Mouse (Mus musculus): ENCODE data around the gene Lancl3.

Gene Lancl3

DNA sequence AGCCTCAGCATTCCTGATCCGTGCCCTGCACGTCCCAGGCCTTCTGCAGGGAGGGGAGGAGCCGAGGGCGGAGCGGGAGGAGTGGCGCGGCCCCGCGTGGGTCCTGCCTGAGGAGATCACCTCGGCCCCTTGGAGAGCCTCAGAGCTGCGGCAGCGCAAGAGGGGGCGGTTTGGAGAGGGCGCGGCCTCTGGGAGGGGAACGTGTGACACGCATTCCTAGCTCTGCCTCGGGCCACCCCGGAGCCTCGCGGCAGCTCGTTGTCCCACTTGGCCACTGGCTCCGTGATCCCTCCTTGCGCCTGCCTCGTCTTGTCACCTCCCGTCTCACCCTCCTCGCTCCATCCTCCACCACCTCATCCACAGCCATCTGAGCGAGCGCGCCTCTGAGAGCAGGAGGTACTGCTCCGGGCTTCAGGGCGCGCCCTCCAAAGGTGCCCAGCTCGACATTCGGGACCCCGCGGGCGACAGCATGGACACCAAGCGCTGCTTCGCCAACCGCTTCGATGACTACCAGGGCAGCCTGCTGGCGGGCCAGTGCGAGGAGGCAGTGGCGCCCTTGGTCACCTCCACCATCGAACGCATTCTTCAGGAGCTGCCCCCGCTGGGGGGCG is at the start of gene Lancl3:
Lancl3 (plus strand) TSS at position 142 of the 611 bp plus-strand sequence.
- DNase-seq (ENCODE audit: low spot score in 2 of 2), result peak; percentile 12 to 62

DNA sequence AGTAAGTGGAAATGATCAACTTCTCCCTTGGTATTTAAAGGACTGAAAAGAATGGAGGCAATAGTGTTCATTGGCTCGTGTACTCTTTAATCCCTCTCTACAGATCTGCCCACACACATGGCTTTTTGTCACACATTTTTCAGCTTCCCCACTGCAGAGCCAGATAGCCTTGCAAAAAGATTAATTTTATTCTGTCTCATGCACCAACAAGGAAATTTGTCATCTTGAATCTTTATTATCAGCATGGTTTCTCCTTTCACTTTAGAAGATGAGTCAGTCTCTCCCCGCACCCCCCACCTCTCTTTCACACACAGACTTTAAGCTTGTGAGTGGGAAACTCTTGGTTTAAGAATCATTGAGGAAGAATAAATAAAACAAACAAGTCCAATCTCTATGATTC is 20.7 kb upstream of the Lancl3 start:
- no peak for DNase-seq (ENCODE audit: low spot score in 2 of 2)

DNA sequence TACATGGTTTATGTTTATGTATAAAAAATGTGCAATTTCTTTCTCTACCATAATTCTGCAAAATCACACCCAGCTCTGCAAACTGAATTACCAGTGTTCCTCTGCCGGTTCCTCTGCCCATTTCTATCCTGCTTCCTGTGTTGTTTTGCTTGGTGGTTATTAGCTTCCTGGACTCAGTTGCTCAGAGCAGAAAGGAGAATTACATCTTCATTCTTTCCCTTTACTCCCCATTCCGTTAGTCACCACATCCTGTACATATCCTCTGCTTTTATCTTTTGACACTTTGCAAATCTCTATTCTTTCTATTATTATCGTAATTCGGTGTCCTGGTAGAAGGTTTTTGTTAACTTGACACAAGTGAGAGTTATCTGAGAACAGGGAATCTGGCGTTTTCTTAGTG is 18.1 kb upstream of the Lancl3 start:
- DNase-seq (ENCODE audit: low spot score in 2 of 2), result no peak

GRCm38 (mm10) chrX:9200380-9200917 is 747 bp downstream of the Lancl3 start:
- DNase-seq (ENCODE audit: low spot score in 2 of 2), result peak; percentile 37 to 68

DNA sequence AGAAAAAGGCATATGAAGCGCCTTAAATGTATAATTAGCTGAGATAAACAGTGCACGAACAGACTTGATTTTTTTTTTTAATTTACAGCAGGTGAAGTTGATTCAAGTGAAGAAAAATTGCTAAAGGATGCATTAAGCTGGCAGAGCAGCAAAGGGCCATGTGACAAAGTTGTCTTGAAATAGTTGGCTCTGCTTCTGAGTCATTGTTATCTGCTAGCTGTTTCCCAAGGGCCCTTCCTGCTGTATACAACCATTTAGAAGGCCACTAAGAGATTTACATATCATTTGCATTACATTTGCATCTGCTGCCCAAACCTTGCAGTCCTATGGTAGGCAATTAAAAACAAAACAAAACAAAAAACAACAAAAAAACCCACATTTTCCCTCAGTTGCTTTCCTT is 2.3 kb downstream of the Lancl3 start:
- DNase-seq (ENCODE audit: low spot score in 2 of 2), result no peak

- no peak for DNase-seq (ENCODE audit: low spot score in 2 of 2)
Measured at GRCm38 (mm10) chrX:9202781-9203405, 3.2 kb downstream of the Lancl3 start.

DNA sequence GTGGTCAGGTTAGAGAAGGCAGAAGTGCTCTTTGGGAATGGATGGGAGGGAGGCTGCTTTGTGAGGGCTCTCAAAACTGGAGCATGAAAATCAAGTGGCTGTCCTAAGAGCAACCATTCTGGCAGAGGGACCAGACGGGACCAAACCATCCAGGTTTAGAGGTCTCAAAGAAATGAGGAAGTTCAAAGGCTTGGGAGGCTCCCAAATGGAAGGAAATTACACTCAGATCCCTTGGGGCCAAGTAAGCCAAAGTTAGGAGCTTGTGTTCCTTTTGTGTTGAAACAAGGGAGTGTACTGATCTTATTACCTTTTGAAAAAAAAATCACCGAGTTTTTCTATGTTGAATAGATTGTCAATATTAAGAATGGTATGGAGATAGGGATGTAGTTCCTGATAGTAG is 5.4 kb downstream of the Lancl3 start:
- no peak for DNase-seq (ENCODE audit: low spot score in 2 of 2)

DNA sequence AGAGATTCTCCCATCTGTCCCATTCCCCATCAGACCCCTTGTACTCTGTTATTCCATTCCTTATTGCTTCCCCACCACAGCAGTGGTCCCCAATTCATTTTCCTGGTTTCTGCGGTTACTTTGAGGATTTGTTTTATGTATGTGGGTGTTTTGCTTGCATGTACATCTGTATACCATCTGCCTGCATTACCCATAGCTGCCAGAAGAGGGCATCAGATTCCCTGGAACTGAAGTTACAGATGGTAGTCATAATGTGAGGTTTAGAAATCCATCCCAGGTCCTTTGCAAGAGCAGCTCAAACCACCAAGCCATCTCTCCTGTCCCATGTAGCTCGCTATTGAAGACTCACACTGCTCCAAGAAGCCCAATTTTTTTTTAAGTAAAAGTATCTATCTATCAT is 16.5 kb downstream of the Lancl3 start:
- peak in 1 of 2 experiments; percentile 50 for DNase-seq (ENCODE audit: low spot score in 2 of 2)

- DNase-seq (ENCODE audit: low spot score in 2 of 2), result peak in 1 of 2 experiments; percentile 12
Measured at GRCm38 (mm10) chrX:9219570-9219969, 19.9 kb downstream of the Lancl3 start.

- peak; percentile 64 to 78 for DNase-seq (ENCODE audit: low spot score in 2 of 2)
Measured at GRCm38 (mm10) chrX:9221206-9221605, 21.5 kb downstream of the Lancl3 start.

- no peak for DNase-seq (ENCODE audit: low spot score in 2 of 2)
Measured at GRCm38 (mm10) chrX:9221736-9222135, 22.0 kb downstream of the Lancl3 start.

- DNase-seq (ENCODE audit: low spot score in 2 of 2), result no peak
Measured at GRCm38 (mm10) chrX:9222412-9223221, 22.9 kb downstream of the Lancl3 start.

GRCm38 (mm10) chrX:9227105-9227504 is 27.4 kb downstream of the Lancl3 start:
- DNase-seq (ENCODE audit: low spot score in 2 of 2), result no peak

DNA sequence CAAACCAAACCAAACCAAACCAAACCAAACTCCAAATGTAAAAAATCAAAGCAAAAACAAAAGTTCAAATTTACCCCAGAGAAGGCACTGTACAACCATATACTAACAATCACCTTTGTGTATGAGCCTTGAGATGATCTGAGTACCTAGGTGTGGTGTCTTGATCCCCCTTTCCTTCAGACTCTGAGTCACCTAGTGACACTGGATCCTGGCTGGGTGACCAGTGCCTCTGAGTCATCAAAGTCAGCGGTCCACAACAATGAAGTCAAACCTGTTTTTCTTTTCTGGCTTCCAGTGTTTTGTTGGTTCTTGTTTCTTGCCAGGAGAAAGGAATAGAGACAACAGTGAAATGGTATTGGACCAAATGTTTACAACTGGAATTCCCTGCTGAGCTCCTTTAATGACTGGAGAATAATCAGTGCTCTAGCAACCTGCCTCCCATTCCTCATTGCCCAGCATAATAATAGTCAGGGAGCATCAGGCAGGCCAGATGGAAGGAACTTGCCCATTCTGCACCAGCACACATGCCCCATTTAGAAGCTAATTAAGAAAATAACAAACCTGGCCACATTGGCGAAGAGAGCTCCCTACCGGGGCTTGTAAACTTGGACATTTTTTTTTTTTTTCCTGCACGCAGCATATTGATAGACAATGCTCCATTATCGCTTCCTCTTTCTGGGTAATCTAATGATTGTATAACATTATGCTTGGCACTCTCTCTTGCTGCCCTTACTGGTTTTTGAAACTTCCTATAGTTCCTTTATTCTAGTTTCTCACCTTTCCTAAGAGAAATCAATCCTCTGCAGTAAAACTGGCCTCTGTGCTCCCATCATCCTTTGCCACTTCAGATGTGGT is 41.3 kb downstream of the Lancl3 start:
- no peak for DNase-seq (ENCODE audit: low spot score in 2 of 2)

DNA sequence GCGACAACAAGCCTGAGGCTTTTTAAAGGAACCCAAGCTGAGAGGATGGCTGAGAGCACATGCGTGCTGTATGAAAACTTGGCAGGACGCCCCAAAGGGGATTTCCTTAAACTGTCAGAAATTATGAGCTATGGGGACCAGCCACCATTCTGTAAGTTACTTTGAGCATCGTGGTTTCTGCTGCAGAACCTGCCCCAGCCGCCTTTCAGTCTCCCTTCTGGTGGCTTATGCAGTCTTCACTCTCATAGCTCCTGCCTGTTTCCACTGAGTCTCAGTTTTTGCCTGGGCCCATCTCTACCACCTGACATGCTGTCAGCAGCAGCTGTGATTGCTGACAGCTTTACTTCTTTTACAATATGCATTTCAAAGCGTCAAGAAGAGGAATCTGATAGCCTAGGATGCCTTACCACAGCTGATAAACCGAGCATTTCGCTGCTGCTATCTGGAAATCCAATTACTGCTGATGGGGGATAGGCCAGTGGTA is 43.7 kb downstream of the Lancl3 start:
- no peak for DNase-seq (ENCODE audit: low spot score in 2 of 2)

- peak; percentile 32 to 62 for DNase-seq (ENCODE audit: low spot score in 2 of 2)
Measured at GRCm38 (mm10) chrX:9244603-9245336, 45.1 kb downstream of the Lancl3 start.

DNA sequence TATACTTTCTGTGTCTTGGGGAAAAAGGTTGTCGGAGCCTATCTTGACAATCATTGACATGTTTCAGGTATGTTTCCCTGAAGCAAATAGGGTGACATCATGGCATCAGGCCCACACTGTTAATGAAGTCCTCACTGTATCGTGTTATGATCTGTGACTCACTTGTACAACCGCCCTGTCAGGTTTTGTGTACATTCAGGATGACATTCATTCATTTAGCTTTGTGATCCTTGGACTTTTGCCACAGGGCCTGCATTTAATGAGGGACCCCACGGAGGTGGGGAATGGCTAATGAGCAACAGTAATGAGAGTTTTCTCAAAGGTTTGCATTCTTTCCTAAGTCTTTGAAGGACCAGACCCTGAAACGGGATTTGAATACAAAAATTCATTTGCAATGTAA is 49.2 kb downstream of the Lancl3 start:
- no peak for DNase-seq (ENCODE audit: low spot score in 2 of 2)

- no peak for DNase-seq (ENCODE audit: low spot score in 2 of 2)
Measured at GRCm38 (mm10) chrX:9253990-9254389, 54.3 kb downstream of the Lancl3 start.

GRCm38 (mm10) chrX:9254901-9255300 is 55.2 kb downstream of the Lancl3 start:
- DNase-seq (ENCODE audit: low spot score in 2 of 2), result no peak

DNA sequence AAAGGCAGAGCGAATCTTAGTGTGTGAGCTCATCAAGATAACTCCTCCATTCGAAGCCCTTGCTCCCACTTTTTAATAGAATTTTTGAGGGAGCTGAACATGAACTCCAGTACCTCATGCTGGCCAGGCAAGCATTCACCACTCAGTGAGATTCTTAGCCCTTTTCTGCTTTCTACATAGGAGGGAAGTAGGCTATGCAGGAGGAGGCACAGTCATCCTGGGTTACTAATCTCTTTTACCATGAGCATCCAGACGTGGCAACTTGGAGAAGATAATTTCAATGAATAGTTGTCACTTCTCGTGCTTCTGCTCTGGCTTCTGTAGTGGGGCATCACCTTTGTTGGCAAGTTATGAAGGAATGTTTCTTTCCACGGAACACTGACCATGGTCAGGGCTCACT is 57.1 kb downstream of the Lancl3 start, which contains the start of gene Gm14862:
Gm14862 (minus strand) TSS at position 134 of the 400 bp plus-strand sequence.
- DNase-seq (ENCODE audit: low spot score in 2 of 2), result no peak

DNA sequence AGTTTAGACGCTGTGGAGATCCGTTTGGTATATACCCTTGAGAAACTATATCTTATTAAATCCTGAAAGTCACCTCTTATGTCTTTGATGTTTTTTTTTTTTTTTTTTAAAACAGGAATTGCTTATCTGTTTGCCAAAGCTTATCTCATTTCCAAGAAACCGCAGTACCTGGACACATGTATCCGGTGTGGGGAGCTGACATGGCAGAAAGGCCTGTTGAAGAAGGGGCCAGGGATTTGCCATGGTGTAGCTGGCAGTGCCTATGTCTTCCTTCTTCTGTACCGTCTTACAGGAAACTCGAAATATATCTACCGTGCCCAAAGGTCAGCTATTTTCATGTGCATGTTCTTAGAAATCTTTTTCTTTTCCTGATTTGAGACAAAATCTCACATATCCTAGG is 58.1 kb downstream of the Lancl3 start:
- no peak for DNase-seq (ENCODE audit: low spot score in 2 of 2)

All from spleen, postnatal 4 days (tissue).